Comparison of ENCODE assay signal across 24 mouse cellular contexts in the genomic region with DNA sequence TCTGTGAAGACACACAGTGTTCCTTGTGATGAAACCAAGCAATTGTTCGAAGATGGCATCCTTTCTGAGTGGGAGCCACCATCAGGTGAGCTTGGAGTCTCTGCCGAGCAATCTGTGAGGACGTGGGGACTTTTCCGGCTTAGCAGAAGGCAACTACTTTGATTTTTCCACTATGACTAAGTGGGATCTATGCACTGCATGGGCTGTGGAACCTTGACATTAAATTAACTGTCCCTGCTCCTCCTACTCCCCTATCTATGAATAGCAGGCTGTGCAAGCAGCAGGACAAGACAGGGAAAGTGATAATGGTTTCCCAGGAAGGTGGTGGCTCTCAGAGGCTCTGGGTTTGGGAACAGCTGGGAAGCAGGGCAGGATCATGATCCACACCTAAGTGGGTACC. TPM values are rescaled to one million over a fixed set of nuclear protein-coding genes. Genes with fewer than 3 reads are reported as not detected.
DNase-seq lines count a peak whose midpoint lies in the region; ATAC-seq lines count a peak whose summit lies in the region.
"Had no signal": no experiment of that assay in that cellular context is flagged by ENCODE, and none has a peak within 500 bp of the region (broad histone marks: within the 10 kb centered on the region; RNA-seq: fewer than 3 reads in every experiment).

No protein-coding gene starts in this region.

- H3K27me3 ChIP-seq in forebrain, embryonic 13.5 days = no peaks in the 10 kb centered on the region
- H3K27me3 ChIP-seq: embryonic facial prominence, embryonic 13.5 days; forebrain, embryonic 12.5 days; hindbrain, embryonic 12.5 days; hindbrain, embryonic 15.5 days had no signal

- H3K4me1 ChIP-seq in forebrain, embryonic 13.5 days = no peaks in the 10 kb centered on the region
- H3K4me1 ChIP-seq: embryonic facial prominence, embryonic 10.5 days; embryonic facial prominence, embryonic 13.5 days; forebrain, embryonic 12.5 days; heart, embryonic 10.5 days; hindbrain, embryonic 12.5 days; hindbrain, embryonic 15.5 days had no signal

- no peak overlapping the region for H3K4me2 ChIP-seq in forebrain, embryonic 13.5 days
- H3K4me2 ChIP-seq: embryonic facial prominence, embryonic 13.5 days; forebrain, embryonic 12.5 days; hindbrain, embryonic 12.5 days; hindbrain, embryonic 15.5 days had no signal

- 85% methylated on average over 4 of the region's 4 CpGs for WGBS in forebrain, embryonic 13.5 days

- no peaks in the 10 kb centered on the region for H3K36me3 ChIP-seq in forebrain, embryonic 13.5 days (ENCODE audit: poor library complexity, severe bottlenecking)
- H3K36me3 ChIP-seq: embryonic facial prominence, embryonic 10.5 days; embryonic facial prominence, embryonic 13.5 days; forebrain, embryonic 12.5 days; heart, embryonic 10.5 days; hindbrain, embryonic 12.5 days; hindbrain, embryonic 15.5 days had no signal

- H3K9ac ChIP-seq in forebrain, embryonic 13.5 days = no peak overlapping the region
- H3K9ac ChIP-seq: embryonic facial prominence, embryonic 13.5 days; forebrain, embryonic 12.5 days; hindbrain, embryonic 12.5 days; hindbrain, embryonic 15.5 days had no signal

- no peaks in the 10 kb centered on the region for H3K9me3 ChIP-seq in forebrain, embryonic 13.5 days (replicated peaks)
- H3K9me3 ChIP-seq: embryonic facial prominence, embryonic 10.5 days; embryonic facial prominence, embryonic 13.5 days; forebrain, embryonic 12.5 days; heart, embryonic 10.5 days; hindbrain, embryonic 12.5 days; hindbrain, embryonic 15.5 days had no signal

- DNase-seq in frontal cortex, postnatal 14 days (ENCODE audit: low spot score in 2 of 2) = no peak
- DNase-seq in adrenal gland, postnatal 10 days = peak; percentile 25
- peak; percentile 31 for DNase-seq in adrenal gland, postnatal 36 days
- DNase-seq in embryo, embryonic 9.5 days (ENCODE audit: extremely low spot score) = no peak
- DNase-seq: cerebellum, adult 11 months; cerebellum, adult 2 months; cerebellum, adult 9-11 months; cerebellum, postnatal 25 days; gastrocnemius, postnatal 10 days; gastrocnemius, postnatal 36 days; heart, adult 2 months; kidney, adult 2 months had no signal

- peak; percentile 64; the same call in 1 of the 2 replicates for ATAC-seq in frontal cortex, adult (ENCODE audit: low TSS enrichment)
- ATAC-seq in forebrain, embryonic 13.5 days = no peak
- ATAC-seq: CD4-positive, CD25-positive, alpha-beta regulatory T cell, adult 4 months; forebrain, embryonic 16.5 days; intestine, postnatal 0 days had no signal

- no peak overlapping the region for H3K4me3 ChIP-seq in forebrain, embryonic 13.5 days
- H3K4me3 ChIP-seq: embryonic facial prominence, embryonic 10.5 days; embryonic facial prominence, embryonic 13.5 days; erythroblast, embryonic 14.5 days; forebrain, embryonic 12.5 days; heart, adult 2 months; heart, embryonic 10.5 days; hindbrain, embryonic 12.5 days; hindbrain, embryonic 15.5 days had no signal

- H3K27ac ChIP-seq in forebrain, embryonic 13.5 days = no peak overlapping the region
- H3K27ac ChIP-seq: embryonic facial prominence, embryonic 10.5 days; embryonic facial prominence, embryonic 13.5 days; forebrain, embryonic 12.5 days; heart, adult 2 months; heart, embryonic 10.5 days; hindbrain, embryonic 12.5 days; hindbrain, embryonic 15.5 days had no signal

RNA-seq across cellular contexts. Expression of gene Arntl, which starts 31.8 kb away (rescaled TPM):
- 10 to 100 TPM; 22.9 to 25.7 TPM for total RNA-seq in adrenal gland, postnatal 10 days (2021)
- total RNA-seq in adrenal gland, postnatal 36 days (2021) = 10 to 100 TPM in 1 of 2 experiments, 1 to 10 TPM in 1; 8.9 to 32.5 TPM
- polyA plus RNA-seq in forebrain, embryonic 13.5 days (2015; fragmentation: Nextera tagmentation; extraction: Ambion mirVana) = 9.5 and 10.1 TPM in 2 replicates

Comparison
In these comparisons a context has a peak if more than half of its experiments do, and no peak if none do; other contexts are left out.
1. DNase-seq: peak in adrenal gland, postnatal 10 days (single experiment) and adrenal gland, postnatal 36 days (2 of 2); none in frontal cortex, postnatal 14 days (0 of 2) and embryo, embryonic 9.5 days (single experiment).